Mouse (Mus musculus): ENCODE measurements around the gene Nek2.

Nek2 gene

DNA sequence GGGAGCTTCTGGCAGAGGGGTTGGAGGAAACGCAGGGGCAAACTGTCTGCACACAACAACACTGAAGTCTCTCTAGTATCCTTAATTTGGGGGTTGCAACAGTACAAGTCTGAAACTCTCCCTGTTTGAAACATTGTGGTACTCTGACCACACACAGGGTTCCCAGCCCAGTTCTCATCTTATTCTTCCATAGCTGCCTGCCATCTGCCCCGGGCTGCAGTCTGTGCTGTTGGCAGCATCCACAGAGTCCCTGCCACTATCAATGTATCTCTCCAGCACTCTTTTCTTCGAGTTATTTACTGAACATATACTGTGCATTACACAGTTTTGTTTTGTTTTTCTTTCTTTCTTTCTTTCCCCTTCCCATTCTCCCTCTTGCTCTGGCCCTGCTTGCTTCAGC, 4.6 kb upstream of the Nek2 start:
- no peak for DNase-seq

DNA sequence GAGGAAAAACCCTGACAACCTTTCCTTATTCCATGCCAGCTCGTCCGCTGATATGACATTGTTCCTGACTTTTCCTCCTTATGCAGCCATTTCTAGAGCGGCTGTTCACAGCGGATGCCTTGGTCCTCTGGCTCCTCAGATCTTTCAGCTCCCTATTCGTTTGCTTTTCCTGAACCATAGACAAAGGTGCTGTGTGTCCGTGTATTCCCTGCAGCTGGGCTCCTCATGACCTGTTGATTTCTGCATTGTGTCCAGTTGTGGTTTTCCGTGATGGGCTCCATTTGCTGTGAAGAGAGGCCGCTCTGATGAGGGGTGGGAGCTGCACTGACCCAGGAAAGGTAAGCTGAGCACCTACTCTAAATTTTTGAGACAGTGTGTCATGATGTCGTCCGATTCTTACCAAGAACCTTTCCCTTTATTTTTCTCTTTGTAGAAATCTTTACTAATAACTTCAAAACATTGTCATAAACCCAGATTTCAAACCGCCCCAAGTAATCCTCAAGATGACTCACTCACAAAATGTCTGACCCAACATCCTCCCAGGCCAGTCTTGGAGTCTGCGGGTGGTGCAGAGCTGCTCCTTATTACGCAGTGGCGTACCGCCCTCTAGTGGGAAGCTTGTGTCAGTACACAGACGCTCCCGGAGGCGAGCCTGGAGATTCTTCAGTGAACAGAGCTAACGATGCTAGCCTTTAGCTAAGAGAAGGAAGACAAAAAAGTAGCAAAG, 3.7 kb upstream of the Nek2 start:
- peak; percentile 93 for DNase-seq

DNA sequence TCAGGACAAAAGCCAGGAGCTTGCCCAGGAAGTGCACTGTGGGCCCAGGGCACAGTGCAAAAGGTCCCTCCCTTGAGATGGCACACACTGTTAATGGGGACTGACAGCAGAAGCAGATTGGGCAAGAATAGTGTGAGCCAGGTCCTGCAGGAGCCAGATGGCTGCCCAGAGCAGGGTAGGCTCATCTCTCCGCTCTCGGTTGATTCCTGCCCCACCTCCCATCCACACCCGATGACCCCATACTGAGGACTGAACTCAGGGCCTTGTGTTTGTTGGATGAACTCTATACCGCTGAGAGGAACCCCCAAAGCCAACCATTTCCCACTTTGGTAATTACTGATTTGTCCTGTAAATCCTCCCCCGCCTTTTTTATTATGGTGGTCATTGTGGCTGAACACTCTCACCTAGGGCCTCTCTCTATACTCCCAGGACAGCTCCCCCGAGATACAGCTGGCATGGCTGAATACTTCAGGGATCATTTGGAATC, 3.1 kb upstream of the Nek2 start:
- no peak for DNase-seq

DNA sequence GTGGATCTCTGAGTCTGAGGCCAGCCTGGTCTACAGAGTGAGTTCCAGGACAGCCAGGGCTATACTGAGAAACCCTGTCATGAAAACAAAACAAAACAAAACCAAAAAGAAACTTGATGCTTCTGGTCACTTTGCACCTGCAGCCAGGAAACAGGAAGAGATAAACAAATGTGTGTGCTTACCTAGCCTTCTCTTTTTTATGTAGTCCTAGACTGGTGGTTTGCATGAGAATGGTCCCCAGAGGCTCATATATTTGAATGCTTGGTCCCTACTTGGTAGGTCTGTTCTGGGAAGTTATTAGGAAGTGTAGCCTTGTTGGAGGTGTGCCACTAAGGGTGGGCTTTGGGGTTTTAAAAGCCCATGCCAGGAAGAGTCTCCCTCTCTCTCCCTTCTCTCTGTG, 2.2 kb upstream of the Nek2 start:
- DNase-seq, result no peak

DNA sequence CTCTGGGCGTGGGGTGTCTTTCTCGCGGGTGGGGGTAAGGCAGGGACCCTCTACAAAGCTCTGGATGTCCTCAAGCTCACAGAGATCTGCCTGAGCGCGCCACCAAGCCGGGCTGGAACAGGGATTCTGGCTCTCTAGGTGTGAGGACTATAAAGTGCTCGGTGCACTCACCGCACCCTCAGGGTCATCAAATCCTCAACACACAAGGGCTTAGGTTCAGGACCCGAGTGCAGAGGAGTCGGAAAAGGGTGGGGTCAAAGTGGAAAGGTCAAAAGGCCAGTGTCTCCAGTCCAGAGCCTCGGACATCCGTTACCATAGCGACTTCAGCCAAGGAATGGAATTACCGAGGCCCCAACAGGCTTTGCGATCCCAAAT, 306 bp upstream of the Nek2 start:
- no peak for DNase-seq

DNA sequence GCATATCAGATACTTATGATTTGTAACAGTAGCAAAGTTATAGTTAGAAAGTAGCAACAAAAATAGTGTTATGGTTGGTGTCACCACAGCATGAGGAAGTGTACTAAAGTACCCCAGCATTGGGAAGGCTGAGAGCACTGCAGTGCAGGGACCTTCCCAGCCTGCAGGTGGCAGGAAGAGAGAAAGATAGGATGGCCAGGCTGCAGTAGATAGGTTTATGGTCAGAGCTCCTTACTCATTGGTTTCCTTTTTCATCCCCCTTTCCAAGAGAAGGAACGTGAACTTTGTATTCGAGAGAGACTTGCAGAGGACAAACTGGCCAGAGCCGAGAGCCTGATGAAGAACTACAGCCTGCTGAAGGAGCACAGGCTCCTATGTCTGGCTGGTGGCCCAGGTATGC, 7.9 kb downstream of the Nek2 start:
- DNase-seq, result no peak

DNA sequence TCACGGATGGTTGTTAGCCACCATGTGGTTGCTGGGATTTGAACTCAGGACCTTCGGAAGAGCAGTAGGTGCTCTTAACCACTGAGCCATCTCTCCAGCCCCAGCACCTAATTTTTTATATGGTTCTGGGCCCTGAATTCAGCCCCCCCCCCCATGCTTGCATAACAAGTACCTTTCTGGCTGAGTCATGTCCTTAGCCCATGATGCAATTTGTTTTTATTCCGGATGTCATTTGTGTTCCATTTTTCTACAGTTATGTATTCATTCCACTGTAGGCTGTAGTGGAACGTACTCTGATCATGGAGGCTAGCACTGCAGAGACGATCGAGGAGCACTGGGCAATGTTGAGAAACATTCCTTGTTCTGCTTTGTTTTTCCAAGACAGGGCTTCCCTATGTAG, 12.2 kb downstream of the Nek2 start:
- no peak for DNase-seq

DNA sequence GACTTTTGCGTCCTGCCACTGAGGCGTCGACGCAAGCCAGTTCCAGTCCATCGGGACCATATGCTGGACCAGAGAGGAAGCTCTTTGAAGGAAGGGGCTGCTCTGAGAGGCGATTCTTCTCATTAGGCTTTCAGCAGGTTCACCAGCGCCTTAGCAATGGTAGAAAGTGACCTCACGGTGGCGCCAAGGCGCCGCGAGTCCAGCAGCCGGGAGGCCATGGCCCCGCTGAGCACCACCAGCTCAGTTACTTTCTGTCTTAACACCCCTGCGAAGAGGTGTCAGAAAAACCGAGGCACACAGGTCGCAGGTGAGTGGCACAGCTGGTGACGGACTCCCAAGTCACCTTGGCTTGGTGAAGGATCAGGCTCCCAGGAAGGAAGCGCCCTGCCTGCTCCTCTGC, 13.6 kb downstream of the Nek2 start:
- DNase-seq, result peak; percentile 87

DNA sequence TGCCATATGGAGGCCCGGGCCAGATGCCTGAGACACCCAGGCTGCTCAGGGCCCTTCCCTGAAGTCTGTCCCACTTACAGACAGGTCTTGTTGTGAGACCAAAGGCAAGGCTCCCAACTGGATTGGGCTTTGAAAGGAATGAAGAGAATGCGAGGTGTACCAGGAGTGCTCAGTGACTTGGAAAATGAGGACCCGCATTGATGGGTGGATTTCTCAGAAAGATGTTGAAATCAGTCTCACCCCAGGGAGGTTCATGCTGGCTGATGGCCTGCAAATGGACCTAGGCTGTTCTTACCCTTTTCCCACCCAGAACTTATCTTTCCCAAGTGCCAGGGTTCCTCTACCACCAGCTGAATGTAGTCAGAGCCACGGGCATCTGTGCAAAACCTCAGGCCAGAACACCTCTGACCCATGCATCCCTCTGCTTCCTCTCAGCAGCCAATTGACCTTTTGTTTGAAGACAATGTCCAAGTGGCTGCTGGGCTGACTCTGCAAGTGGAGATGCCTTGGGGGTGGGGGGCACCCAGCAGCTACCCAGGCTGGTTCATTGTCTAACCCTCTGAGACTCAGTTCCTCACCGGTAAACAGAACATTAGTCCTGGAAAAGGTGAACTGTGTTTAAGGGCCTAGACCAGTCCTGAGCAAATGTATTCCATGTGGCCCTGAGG, 15.2 kb downstream of the Nek2 start:
- no peak for DNase-seq

DNA sequence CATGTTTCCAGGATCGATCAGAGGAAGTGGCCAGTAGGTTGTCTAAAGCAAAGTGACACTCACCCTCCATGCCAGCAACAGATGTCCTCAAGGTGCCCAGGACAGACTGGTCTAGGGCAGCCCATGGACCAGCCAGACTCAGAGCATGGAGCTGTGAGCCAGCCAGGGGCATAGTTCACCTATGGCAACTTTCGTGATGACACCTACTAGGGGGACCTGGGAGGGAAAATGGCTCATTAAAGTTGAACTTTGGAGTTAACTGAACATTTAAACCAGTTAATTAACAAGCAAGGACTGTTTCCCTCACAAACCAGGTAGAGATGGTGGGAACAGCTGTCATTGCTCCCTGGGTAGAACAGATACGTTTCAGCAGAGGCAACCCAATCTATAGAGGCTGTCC, 16.4 kb downstream of the Nek2 start:
- no peak for DNase-seq

DNA sequence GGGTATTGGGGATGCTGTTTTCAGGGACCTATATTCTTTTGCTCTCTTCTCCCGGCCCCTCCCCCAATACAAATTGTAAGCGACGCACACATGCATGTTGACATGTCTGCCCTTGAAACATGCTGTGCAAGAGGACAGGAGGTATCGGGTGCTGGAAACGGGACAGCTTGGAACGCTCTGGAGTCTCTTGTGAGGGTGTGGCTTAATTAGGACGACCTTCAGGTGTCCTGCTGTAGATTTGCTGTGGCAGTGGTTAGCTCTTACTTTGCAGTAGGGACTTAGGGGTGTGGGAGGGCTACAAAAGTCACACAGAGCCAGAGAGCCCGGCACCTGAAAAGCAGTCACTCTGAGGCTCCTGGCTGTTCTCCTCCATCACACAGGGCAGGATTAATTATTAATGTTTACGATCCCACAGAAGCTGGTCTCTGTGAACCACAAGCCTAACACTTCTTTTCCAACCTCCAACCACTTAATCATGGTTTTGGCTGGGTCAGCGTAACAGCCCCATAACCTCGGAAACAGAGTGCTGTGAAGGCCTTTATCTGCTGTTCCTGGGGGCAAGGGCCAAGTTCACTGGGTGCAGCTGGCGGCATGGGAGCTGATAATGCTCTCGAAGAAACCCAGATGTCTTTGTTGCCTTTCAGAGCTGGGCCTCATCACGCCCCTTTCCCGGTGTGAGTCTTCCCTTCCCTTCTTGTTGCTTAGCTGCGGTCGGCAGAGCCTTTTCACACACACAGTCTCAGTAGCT, 17.9 kb downstream of the Nek2 start:
- peak; percentile 35 for DNase-seq

DNA sequence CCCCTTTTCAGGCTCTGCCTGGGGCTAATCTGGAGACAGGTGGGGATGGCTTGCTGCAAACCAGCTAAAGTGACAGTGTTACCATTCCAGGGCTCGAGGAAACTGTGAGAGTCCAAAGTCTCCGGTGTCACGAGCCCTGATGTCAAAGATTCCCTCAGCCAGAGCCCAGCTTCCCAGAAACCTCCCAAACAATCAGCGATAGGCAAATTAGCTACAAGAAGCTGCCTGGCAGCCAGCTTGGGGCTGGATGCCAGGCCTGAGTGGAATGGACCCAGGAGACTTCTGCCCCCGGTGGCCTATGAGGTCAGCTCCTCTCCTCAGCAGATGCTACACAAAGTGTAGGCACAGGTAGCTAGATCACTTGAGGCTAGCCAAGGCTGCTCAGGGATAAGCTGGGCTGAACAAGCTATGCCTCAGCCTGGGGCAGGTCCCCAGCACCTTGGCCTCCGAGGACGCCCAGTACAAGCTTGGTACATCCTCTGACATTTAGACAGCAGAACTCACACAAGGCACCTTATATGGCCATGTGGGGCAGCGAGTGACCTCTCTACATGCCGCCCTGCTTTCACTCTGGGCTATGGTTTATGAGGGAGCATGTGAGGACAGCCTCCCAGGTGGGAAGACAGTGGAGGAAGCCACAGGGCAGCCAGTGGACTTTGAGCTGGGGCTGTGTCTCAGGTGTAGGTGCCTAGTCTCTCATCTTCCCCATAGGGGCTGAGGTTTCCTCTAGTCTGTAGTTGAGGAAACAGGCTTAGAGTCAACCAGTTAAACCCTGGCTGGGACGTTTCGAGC, 19.7 kb downstream of the Nek2 start:
- no peak for DNase-seq

DNA sequence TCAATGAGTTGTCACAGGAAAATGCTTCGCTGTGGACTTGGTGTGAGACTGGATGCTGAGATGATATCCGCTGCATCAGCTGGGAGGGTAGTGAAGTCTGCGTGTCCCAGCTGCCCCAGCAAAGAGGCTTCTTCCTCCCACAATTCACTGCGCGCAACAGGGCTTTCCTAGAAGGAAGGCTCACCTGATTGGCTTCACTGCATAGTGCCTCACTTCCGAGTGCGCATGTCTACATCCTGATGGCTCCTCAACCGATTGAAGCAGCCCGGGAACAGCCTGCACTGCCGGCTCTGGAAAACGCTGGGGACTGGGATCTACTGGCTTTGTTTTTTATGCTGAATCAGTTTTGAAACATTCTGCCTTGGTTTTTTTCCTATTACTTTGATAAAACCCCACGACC, 21.0 kb downstream of the Nek2 start:
- DNase-seq, result no peak

DNA sequence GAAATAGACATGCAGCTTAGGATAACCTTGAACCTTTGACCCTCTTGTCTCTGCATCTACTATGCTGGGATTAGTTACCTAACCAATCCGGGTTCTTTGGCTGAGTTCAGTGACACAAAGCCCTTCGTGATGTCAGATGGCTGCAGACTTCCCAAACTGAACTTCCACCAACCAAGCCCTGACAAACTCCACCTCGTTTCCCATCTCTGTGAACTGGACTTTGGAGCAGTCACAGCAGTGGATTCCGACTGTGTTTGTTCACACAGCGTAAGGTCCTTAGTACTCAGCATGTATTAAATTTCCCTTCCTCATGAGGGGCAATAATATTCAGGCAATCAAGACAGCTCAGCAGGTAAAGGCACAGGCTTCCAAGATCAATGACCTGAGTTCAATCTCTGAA, 25.4 kb downstream of the Nek2 start:
- no peak for DNase-seq

DNA sequence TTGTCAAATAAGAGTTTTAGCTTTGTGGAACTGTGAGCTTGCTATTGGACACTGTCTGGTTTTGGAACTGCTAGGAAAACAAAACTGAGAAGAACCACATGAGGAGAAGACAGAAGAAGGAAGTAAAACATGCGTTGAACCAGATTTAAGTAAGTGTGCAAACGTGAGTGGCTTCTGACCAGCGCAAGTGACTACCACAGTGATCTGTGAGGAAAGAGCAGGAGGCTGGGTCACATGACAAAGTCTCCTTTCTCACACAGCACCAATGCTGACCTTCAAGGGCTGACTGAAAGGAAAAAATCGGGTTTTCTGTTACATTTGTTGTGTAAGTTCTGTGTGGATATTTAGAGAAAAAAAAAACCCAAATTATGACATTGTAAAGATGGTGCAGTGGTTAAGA, 28.3 kb downstream of the Nek2 start:
- DNase-seq, result no peak

DNA sequence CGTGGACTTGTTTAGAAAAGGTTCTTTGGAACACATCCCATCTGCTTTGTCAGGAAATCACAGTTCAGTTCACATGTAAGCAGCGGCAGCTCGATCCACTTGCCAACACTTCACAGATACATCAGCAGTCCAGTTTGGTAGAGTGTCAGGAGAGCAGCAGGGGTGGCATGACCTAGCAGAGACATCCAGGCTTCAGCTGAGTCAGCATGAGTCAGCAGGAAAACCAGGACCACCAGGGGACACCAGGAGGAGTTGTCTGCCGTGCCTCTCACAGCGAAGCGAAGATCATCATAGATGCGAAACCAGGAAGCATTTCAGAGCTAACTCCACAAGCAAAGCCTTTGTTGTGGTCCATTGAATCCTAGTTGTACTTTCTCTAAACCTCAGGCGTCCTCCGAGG, 32.2 kb downstream of the Nek2 start:
- no peak for DNase-seq

DNA sequence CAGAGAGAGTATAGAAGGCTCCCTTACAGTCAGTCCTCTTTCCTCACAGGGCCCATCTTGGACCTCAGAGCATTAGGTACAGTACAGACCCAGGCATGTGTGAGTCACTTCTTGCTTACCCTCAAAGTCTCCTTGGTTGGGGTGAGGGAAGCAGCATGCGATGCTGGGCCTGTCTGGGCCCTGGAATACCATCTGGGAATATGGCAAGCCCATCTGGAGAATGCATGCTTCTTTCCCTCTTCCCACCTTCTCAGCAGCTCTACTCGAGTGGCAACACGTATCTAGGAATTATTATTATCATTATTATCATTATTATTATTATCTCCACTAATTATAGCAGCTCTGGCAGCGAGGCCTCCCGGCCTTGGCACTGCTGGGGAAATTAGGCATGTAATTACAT, 33.5 kb downstream of the Nek2 start:
- no peak for DNase-seq

DNA sequence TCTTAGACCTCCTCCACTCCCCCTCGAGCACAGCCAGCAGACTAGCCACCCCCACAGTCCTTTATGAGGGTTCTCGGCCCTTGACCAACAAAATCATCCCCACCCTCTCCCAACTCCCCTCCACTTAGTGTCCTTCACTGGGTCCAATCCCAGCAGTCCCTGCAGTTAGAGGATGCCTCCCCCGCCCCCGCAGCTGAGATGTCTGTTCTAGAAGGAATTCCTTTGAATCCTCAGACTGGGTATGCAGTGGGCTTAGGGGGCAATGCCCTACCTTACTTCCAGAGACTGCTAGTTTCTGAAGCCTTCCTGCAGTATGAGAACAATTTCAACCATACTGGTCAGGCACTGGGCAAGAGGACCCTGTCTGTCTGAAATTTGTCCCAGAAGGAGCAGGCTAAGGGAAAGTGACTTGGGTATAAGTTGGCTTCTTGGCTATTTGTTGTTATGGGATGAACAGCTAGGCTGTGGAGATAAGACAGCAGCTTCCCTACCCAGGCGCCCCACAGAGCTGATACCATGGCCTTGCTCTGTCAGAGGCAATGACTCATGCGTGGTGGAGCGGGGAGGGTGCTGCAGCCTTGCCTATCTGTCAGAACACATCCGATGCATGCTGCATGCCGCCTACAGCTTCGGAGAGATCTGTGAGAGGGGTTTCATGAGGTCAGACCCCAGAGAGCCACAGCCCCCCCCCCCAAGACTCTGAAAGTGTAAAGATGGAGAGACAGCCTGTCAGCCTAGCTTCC, 34.1 kb downstream of the Nek2 start:
- no peak for DNase-seq

DNA sequence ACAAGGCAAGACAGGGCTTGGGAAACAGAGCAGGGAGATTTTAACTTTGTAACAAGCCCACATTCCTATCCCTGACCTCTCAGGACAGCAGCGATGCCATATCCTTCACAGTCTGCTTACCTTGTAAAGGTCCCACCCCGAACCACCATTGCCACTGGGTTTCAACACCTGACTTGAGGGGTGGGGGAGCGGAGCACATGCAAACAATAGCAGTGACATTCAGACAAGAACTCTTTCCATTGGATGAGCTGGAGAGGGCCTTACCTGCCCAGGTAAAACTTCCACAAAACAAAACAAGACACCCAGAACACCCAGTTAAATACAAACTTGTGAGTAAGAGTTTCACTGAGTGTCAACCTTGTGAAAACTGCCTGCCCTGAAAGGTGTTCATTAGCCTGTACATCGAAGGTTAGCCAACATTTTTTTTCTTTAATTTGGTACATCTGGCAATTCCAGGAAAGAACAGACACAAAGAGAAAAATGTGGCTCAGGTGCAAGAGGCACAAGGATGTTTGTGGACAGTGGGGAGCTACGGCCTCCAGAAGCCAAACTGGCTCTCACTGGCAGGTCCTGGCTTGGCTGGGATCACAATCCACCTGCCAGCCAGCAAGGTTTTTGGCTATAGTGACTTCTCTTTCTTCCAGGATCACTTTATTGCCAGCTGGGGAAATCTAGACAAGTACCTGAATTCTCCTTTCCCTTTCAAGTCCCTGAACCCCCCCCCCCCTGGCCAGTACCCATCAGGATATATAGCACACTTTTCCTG, 35.8 kb downstream of the Nek2 start:
- no peak for DNase-seq

DNA sequence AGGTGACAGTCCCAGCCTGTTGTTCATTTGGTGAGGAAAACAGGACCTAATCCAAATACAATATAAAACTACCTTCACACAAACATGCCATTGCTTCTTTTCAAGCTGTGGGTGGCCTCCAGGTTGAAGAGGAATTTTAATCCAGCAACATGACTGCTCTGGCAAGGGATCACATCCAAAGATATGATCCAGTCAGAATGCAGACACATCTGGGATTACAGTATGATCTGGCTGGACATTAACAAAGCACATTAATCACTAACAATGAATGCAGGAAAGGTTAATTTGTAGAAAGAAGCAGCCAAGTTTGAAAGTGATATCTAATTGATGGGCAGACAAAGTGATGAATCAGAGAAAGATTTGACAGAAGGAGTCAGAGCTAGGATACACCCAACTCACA, 36.9 kb downstream of the Nek2 start:
- no peak for DNase-seq

DNA sequence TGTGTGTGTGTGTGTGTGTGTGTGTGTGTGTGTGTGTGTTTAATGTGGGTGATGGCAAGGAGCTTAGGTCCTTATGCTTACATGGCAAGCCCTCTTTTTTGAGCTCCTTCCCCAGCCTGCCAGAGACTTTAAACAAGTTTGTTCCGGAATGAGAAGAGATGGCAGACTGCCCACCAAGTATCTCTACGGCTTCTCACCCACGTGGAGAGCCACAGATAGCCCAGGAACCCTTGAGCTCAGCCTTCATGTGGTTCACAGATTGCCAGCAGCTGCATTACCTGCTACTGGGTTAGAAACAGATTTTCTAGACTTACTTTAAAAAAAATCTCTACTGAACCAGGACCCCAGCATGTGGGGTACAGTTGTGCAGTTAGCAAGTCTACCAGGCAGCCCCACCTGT, 38.6 kb downstream of the Nek2 start:
- DNase-seq, result no peak

DNA sequence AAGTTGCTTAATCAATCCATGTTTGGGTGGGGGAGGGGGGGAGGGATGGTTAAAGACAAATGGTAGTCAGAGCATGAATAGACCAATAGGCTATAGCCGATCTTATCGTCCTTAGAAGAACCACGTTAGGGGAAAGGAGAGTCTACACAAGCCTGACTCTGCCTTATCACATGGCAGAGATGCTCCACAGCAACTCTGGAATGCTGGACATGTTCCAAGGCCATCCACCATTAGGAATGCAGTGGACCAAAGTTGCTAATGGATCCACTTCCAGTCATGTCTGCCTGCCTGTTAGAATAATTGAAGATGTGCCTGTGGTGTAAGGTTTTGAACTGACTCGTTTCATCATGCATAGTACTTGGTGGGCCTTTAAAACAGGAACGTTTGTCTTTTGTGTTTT, 40.0 kb downstream of the Nek2 start:
- DNase-seq, result no peak

All from embryo, embryonic 11 days (tissue).